Mouse (Mus musculus): Measurements from ENCODE around the gene Apcs. TPM values are rescaled to one million over a fixed set of nuclear protein-coding genes. Genes with fewer than 3 reads are reported as not detected.

Gene Apcs
- polyA plus RNA-seq (2015; fragmentation: Nextera tagmentation; extraction: Ambion mirVana): 0.36 TPM in 1 of 2 replicates, not detected in the other

GRCm38 (mm10) chr1:172894777-172895357, at the start of gene Apcs:
Gene Apcs (minus strand): TSS chr1:172895041.
- H3K9me3 ChIP-seq: no peaks in the 10 kb centered on the region
- H3K4me1 ChIP-seq: no peaks in the 10 kb centered on the region
- no peaks in the 10 kb centered on the region for H3K27me3 ChIP-seq (replicated peaks)
- no peak within 1 kb of the TSS for H3K4me3 ChIP-seq
- H3K9ac ChIP-seq: no peak within 1 kb of the TSS
- 50% methylated on average over 2 of the region's 2 CpGs for WGBS
- no peak for ATAC-seq (ENCODE audit: extremely low read depth, insufficient number of reproducible peaks, low FRiP score, low TSS enrichment)
- no peaks in the 10 kb centered on the region for H3K36me3 ChIP-seq
- H3K27ac ChIP-seq (replicated peaks): no peak within 1 kb of the TSS
- no peak within 1 kb of the TSS for H3K4me2 ChIP-seq

DNA sequence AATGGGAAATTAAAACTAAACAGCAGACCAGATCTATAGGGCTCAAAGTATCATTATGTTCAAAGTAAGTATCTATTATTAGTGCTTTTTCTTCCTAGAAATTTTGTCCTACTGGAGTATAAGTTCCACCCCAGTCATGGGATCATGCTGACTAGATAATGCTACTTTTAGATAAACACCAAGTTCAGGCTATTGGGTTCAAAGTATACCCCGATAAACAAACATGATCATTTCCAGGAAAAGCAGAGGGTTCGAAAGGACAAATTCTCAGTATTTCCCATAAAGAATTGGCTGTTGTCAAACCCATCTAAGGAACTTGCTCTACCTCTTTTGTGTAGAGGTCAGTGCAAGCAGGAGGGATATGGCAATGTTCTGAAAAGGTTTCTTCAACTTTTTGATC, 37.4 kb upstream of the Apcs start:
- no peaks in the 10 kb centered on the region for H3K36me3 ChIP-seq
- no peak for ATAC-seq (ENCODE audit: extremely low read depth, insufficient number of reproducible peaks, low FRiP score, low TSS enrichment)
- WGBS: 81% methylated on average over 2 of the region's 2 CpGs

DNA sequence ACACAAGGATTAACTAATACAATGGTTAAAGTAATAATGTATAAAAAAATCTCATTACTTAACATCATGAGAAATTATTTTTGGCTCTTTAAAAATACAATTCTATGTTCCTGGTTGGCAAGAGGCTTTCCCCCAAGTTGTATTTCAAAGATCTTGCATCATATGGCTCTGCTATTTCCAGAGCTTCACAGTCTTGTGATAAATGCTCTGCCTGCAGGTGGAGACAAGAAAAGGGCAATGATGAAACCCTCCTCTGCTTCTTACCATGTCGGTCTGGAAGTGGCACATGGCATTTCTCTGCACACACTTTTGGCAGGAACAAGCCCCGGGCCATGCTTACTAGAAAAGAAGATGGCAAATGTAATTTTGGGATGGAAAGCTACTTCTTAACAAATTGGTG, 23.6 kb upstream of the Apcs start:
- Histone ChIP-seq H3K4me3 (no peak overlapping the region), H3K4me1 (no peaks in the 10 kb centered on the region), H3K9me3 (no peaks in the 10 kb centered on the region), H3K27me3 (replicated peaks) (no peaks in the 10 kb centered on the region), H3K27ac (replicated peaks) (no peak overlapping the region), H3K9ac (no peak overlapping the region), H3K4me2 (no peak overlapping the region), H3K36me3 (no peaks in the 10 kb centered on the region)
- WGBS: 65% methylated on average over 2 of the region's 2 CpGs
- ATAC-seq (ENCODE audit: extremely low read depth, insufficient number of reproducible peaks, low FRiP score, low TSS enrichment): no peak

More for the DNA sequence above, 37.4 kb upstream of the Apcs start:
- Histone ChIP-seq H3K9ac (no peak overlapping the region), H3K27me3 (replicated peaks) (no peaks in the 10 kb centered on the region), H3K4me1 (no peaks in the 10 kb centered on the region), H3K9me3 (no peaks in the 10 kb centered on the region), H3K27ac (replicated peaks) (no peak overlapping the region), H3K4me2 (no peak overlapping the region), H3K4me3 (no peak overlapping the region)

DNA sequence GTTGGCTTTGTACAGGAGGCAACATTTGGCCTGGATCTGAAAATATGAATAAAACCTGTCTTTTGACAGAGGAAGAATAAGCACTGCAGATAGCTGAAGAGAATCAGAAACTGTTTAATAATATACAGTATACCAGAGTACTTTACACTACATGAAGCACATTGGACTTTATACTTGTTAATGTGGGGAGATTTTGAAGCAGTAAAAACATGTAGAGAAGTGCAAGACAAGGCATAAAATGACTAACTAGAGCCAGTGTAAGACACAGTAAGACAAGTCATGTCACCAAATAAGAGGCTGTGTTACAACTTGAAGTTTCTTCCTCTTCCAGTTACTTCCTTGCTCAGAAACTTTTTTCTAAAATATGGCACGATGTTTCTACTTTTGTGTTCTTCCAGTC, 22.3 kb upstream of the Apcs start:
- no peak for ATAC-seq (ENCODE audit: extremely low read depth, insufficient number of reproducible peaks, low FRiP score, low TSS enrichment)
- H3K4me2 ChIP-seq: no peak overlapping the region
- H3K27ac ChIP-seq (replicated peaks): no peak overlapping the region
- H3K4me1 ChIP-seq: no peaks in the 10 kb centered on the region
- 70% methylated on average over 1 of the region's 1 CpGs for WGBS
- no peak overlapping the region for H3K4me3 ChIP-seq
- H3K9ac ChIP-seq: no peak overlapping the region
- no peaks in the 10 kb centered on the region for H3K36me3 ChIP-seq
- H3K9me3 ChIP-seq: no peaks in the 10 kb centered on the region
- H3K27me3 ChIP-seq (replicated peaks): no peaks in the 10 kb centered on the region

DNA sequence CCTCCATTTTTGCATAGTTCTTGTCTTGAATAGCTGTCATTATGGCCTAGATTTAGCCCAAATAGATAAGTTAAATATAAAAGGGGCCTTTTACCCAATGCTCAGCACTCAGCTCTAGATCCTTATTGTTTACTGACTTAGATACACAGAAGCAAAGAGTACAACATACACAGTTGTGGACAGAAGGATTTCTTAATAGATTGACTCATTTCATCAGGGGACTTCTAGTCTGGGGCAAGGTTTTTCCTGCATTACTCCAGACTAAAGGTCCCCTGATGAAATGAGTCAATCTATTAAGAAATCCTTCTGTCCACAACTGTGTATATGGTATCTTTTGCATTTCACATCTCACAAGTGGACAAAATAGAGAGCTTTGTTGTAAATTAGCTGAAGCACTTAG, 8.5 kb upstream of the Apcs start:
- H3K9me3 ChIP-seq: no peaks in the 10 kb centered on the region
- no peak for ATAC-seq (ENCODE audit: extremely low read depth, insufficient number of reproducible peaks, low FRiP score, low TSS enrichment)
- H3K4me2 ChIP-seq: no peak overlapping the region
- no peaks in the 10 kb centered on the region for H3K36me3 ChIP-seq
- H3K4me1 ChIP-seq: no peaks in the 10 kb centered on the region
- H3K4me3 ChIP-seq: no peak overlapping the region
- no peak overlapping the region for H3K27ac ChIP-seq (replicated peaks)
- H3K9ac ChIP-seq: no peak overlapping the region
- no peaks in the 10 kb centered on the region for H3K27me3 ChIP-seq (replicated peaks)

DNA sequence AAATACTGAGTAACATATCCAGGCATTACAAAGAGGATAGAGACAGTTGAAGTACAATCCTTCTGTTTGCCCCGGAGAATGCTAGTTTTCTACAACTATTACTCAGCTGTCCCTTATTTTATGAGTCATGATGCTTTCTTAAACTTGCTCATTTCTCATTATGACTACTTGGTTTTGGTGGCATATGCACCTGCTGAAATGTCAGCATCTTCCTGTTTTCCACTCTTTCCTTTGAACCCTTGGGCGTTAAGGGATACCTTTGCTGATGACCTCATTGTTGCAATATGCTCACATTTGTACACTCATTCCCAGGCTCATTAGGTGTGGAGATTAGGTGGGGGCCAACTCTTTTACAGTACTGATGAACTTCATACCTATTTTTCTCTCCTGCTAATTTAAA, 594 bp upstream of the Apcs start:
- Histone ChIP-seq H3K4me2 (no peak overlapping the region), H3K27ac (replicated peaks) (no peak overlapping the region), H3K36me3 (no peaks in the 10 kb centered on the region), H3K9ac (no peak overlapping the region), H3K4me1 (no peaks in the 10 kb centered on the region), H3K4me3 (no peak overlapping the region), H3K9me3 (no peaks in the 10 kb centered on the region), H3K27me3 (replicated peaks) (no peaks in the 10 kb centered on the region)
- ATAC-seq (ENCODE audit: extremely low read depth, insufficient number of reproducible peaks, low FRiP score, low TSS enrichment): no peak
- WGBS: 76% methylated on average over 2 of the region's 2 CpGs

GRCm38 (mm10) chr1:172876675-172877074, 18.2 kb downstream of the Apcs start:
- H3K4me3 ChIP-seq: no peak overlapping the region
- H3K9ac ChIP-seq: no peak overlapping the region
- ATAC-seq (ENCODE audit: extremely low read depth, insufficient number of reproducible peaks, low FRiP score, low TSS enrichment): no peak
- H3K9me3 ChIP-seq: 0 out of 2 replicates have a peak, but pooled peaks cover 2% of the 10 kb centered on the region
- H3K4me1 ChIP-seq: no peaks in the 10 kb centered on the region
- no peaks in the 10 kb centered on the region for H3K27me3 ChIP-seq (replicated peaks)
- no peaks in the 10 kb centered on the region for H3K36me3 ChIP-seq
- no peak overlapping the region for H3K4me2 ChIP-seq
- H3K27ac ChIP-seq (replicated peaks): no peak overlapping the region
- WGBS: 66% methylated on average over 1 of the region's 1 CpGs

- WGBS: 64% methylated on average over 4 of the region's 4 CpGs
- no peak for ATAC-seq (ENCODE audit: extremely low read depth, insufficient number of reproducible peaks, low FRiP score, low TSS enrichment)
- no peak overlapping the region for H3K9ac ChIP-seq
These were observed 19.6 kb downstream of the Apcs start for GRCm38 (mm10) chr1:172875265-172875664.

DNA sequence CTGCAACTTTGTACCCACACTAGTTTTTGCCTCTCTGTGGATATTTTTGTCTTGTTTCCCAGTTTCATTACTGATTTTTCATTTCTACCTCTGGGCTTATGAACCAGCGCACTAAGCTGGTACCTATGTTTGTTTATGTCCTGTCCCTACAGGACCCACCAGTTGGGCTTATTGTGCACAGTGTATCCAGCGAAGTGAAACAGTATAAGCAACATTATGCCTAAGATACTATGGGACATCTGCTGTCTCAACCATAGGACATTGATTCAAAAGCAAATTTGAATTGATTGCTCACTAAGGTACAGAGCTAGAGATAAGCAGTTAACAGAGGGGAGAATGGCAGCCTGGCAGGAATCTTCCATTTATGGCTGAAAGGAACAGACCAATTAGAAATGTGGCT, 46.7 kb downstream of the Apcs start:
- H3K27me3 ChIP-seq (replicated peaks): no peaks in the 10 kb centered on the region
- no peak overlapping the region for H3K4me2 ChIP-seq
- no peaks in the 10 kb centered on the region for H3K9me3 ChIP-seq
- no peak for ATAC-seq (ENCODE audit: extremely low read depth, insufficient number of reproducible peaks, low FRiP score, low TSS enrichment)
- WGBS: 81% methylated on average over 2 of the region's 2 CpGs
- H3K36me3 ChIP-seq: no peaks in the 10 kb centered on the region
- no peak overlapping the region for H3K4me3 ChIP-seq
- H3K27ac ChIP-seq (replicated peaks): no peak overlapping the region
- H3K4me1 ChIP-seq: no peaks in the 10 kb centered on the region
- H3K9ac ChIP-seq: no peak overlapping the region

More at GRCm38 (mm10) chr1:172875265-172875664, 19.6 kb downstream of the Apcs start:
- Histone ChIP-seq H3K4me2 (no peak overlapping the region), H3K9me3 (0 out of 2 replicates have a peak, but pooled peaks cover 2% of the 10 kb centered on the region), H3K36me3 (no peaks in the 10 kb centered on the region), H3K4me1 (no peaks in the 10 kb centered on the region), H3K27me3 (replicated peaks) (no peaks in the 10 kb centered on the region), H3K4me3 (no peak overlapping the region), H3K27ac (replicated peaks) (no peak overlapping the region)

DNA sequence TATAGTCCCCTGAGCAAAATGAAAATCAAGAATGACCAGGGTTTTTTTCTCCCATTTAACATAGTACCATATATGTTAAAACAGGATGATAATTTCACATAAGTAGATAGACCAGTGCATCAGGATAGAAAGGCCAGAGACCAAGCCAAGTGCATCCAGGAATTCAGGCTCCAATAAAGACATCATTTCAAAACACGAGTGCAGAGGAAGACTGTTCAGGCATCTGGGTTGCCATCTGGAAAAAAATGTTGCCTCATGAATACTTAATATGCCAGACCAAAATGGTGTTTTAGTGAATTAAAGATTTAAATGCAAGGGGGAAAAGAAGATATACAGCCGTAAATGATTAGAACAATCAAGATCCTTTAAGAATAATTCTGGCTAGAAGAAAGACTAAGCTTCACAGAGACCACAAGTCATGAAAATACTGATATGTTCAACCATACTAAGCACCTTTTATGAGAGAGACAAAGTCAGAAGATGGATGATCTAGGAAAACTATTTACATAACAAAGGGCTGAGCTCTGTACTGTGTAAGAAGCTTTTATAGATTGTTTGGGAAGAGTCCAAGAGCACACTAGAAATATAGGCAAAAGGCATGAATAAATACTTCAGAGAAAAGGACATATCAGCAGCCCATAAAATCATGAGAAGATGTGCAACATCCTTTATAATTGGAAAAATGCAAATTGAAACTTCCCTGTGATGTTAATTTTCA, 47.6 kb downstream of the Apcs start:
- H3K9ac ChIP-seq: no peak overlapping the region
- H3K4me3 ChIP-seq: no peak overlapping the region
- H3K27ac ChIP-seq (replicated peaks): no peak overlapping the region
- no peak overlapping the region for H3K4me2 ChIP-seq
- no peaks in the 10 kb centered on the region for H3K9me3 ChIP-seq
- WGBS: 66% methylated on average over 2 of the region's 2 CpGs
- H3K27me3 ChIP-seq (replicated peaks): no peaks in the 10 kb centered on the region
- no peak for ATAC-seq (ENCODE audit: extremely low read depth, insufficient number of reproducible peaks, low FRiP score, low TSS enrichment)
- no peaks in the 10 kb centered on the region for H3K36me3 ChIP-seq
- H3K4me1 ChIP-seq: no peaks in the 10 kb centered on the region
